ENCODE assay signal across 7 mouse cellular contexts in genomic region chr17:6424294-6424980, GRCm38 (mm10). TPM values are rescaled to one million over a fixed set of nuclear protein-coding genes. Genes with fewer than 3 reads are reported as not detected.
A peak's percentile ranks its signal among the peaks of the same experiment; 100 is the strongest.
DNase-seq lines count a peak whose midpoint lies in the region; ATAC-seq lines count a peak whose summit lies in the region.
"Not testable (repeated sequence)": the region's sequence is repeated elsewhere in the genome, so short reads cannot be mapped to it uniquely, and the experiment has no call there.

No protein-coding gene starts in this region.

- DNase-seq in ZHBTc4 (ENCODE audit: low read depth, low spot score) (peak; percentile 70), liver (peak; percentile 12)
- peak; percentile 61 for DNase-seq in intestine, embryonic 14.5 days (ENCODE audit: low spot score)
- DNase-seq in midbrain, embryonic 11.5 days (ENCODE audit: low spot score, missing footprints), result peak; percentile 82
- peak; percentile 46 to 61 for DNase-seq in thymus, adult 18-20 months

- WGBS in embryonic facial prominence, embryonic 13.5 days, result 59% methylated on average over 12 of the region's 12 CpGs
- WGBS in heart, embryonic 14.5 days, result 50% methylated on average over 10 of the region's 12 CpGs
- 46% methylated on average over 12 of the region's 12 CpGs for WGBS in intestine, embryonic 14.5 days
- 72% methylated on average over 12 of the region's 12 CpGs for WGBS in midbrain, embryonic 11.5 days

- H3K9ac ChIP-seq in embryonic facial prominence, embryonic 13.5 days; heart, embryonic 14.5 days (ENCODE audit: low read length); intestine, embryonic 14.5 days (ENCODE audit: low read length); midbrain, embryonic 11.5 days (ENCODE audit: low read length): not testable (repeated sequence)

- not testable (repeated sequence) for H3K27me3 ChIP-seq in embryonic facial prominence, embryonic 13.5 days; heart, embryonic 14.5 days (ENCODE audit: control insufficient read depth, insufficient read depth, low read length); intestine, embryonic 14.5 days (replicated peaks; ENCODE audit: control insufficient read depth, insufficient read depth, low read length); midbrain, embryonic 11.5 days (ENCODE audit: control insufficient read depth, insufficient read depth, low read length)

- not testable (repeated sequence) for H3K4me3 ChIP-seq in embryonic facial prominence, embryonic 13.5 days; heart, embryonic 14.5 days (ENCODE audit: control insufficient read depth in 1 of 2, insufficient read depth in 1 of 2, low read depth in 1 of 2, low read length in 2 of 2); intestine, embryonic 14.5 days (ENCODE audit: low read depth, low read length); midbrain, embryonic 11.5 days (ENCODE audit: low read depth, low read length)

- H3K36me3 ChIP-seq in embryonic facial prominence, embryonic 13.5 days; heart, embryonic 14.5 days (ENCODE audit: control insufficient read depth, insufficient read depth, low read length); intestine, embryonic 14.5 days (ENCODE audit: control insufficient read depth, insufficient read depth, low read length); midbrain, embryonic 11.5 days (ENCODE audit: control insufficient read depth, insufficient read depth, low read length): not testable (repeated sequence)

- not testable (repeated sequence) for H3K9me3 ChIP-seq in embryonic facial prominence, embryonic 13.5 days; heart, embryonic 14.5 days (ENCODE audit: control insufficient read depth, low read length); intestine, embryonic 14.5 days (ENCODE audit: control insufficient read depth, low read length); midbrain, embryonic 11.5 days (ENCODE audit: control insufficient read depth, low read length)

- ATAC-seq in embryonic facial prominence, embryonic 13.5 days (ENCODE audit: insufficient number of reproducible peaks, insufficient read depth, low FRiP score, low TSS enrichment, low read depth), result peak; percentile 62; the same call in 1 of the 2 replicates
- ATAC-seq in heart, embryonic 14.5 days (ENCODE audit: insufficient number of reproducible peaks, insufficient read depth, low FRiP score, low read depth), result peak; percentile 44; the same call in 1 of the 2 replicates
- peak; percentile 52; the same call in 1 of the 2 replicates for ATAC-seq in intestine, embryonic 14.5 days (replicated peaks; ENCODE audit: low FRiP score, low TSS enrichment, low read depth)
- ATAC-seq in midbrain, embryonic 11.5 days (ENCODE audit: low FRiP score), result not testable (repeated sequence)

- H3K4me1 ChIP-seq in embryonic facial prominence, embryonic 13.5 days; heart, embryonic 14.5 days (ENCODE audit: control insufficient read depth in 2 of 2, insufficient read depth in 2 of 2, low read length in 2 of 2); intestine, embryonic 14.5 days (replicated peaks; ENCODE audit: control insufficient read depth, insufficient read depth, low read length); midbrain, embryonic 11.5 days (ENCODE audit: control insufficient read depth, insufficient read depth, low read length): not testable (repeated sequence)

- not testable (repeated sequence) for H3K27ac ChIP-seq in embryonic facial prominence, embryonic 13.5 days; intestine, embryonic 14.5 days (ENCODE audit: low read depth); midbrain, embryonic 11.5 days (ENCODE audit: low read depth, low read length)
- 0 out of 4 replicates have a peak overlapping the region, but pooled peaks of 1 of the 2 experiments have one; percentile 54 for H3K27ac ChIP-seq in heart, embryonic 14.5 days (replicated peaks in 1 of 2; ENCODE audit: control insufficient read depth in 1 of 2, insufficient read depth in 1 of 2, low read depth in 2 of 2, low read length in 2 of 2)

- H3K4me2 ChIP-seq in embryonic facial prominence, embryonic 13.5 days; heart, embryonic 14.5 days (ENCODE audit: low read length); intestine, embryonic 14.5 days (ENCODE audit: low read length); midbrain, embryonic 11.5 days: not testable (repeated sequence)

RNA-seq across cellular contexts. Expression of gene Dynlt1b, which starts 5.5 kb away (rescaled TPM):
- 511 and 514 TPM in 2 replicates for polyA plus RNA-seq in embryonic facial prominence, embryonic 13.5 days (2015; fragmentation: Nextera tagmentation; extraction: Ambion mirVana)
- 486 and 545 TPM in 2 replicates for polyA plus RNA-seq in heart, embryonic 14.5 days (2014; fragmentation: Nextera tagmentation; extraction: Ambion mirVana)
- polyA plus RNA-seq in intestine, embryonic 14.5 days (2014; fragmentation: Nextera tagmentation; extraction: Ambion mirVana), result 613 and 620 TPM in 2 replicates
- 673 and 680 TPM in 2 replicates for polyA plus RNA-seq in midbrain, embryonic 11.5 days (2014; fragmentation: Nextera tagmentation; extraction: Ambion mirVana)

Comparison
In these comparisons a context has a peak if more than half of its experiments do, and no peak if none do; other contexts are left out.
1. DNase-seq: peak in every context shown above with its lines; median percentile 82 in midbrain, embryonic 11.5 days; 70 in ZHBTc4; 61 in intestine, embryonic 14.5 days; 54 in thymus, adult 18-20 months; 12 in liver.